Mouse (Mus musculus) effector memory CD4-positive, alpha-beta T cell, adult 5 months (primary cell): ENCODE measurements around the gene Insm2. TPM values are rescaled to one million over a fixed set of nuclear protein-coding genes. Genes with fewer than 3 reads are reported as not detected.

Experiments
- polyA plus RNA-seq: library from polyadenylated mRNA; unstranded; fragments of 100-300 nt; shearing (Covaris generic); gene quantifications from one replicate; pipeline ENCODE4 v1.2.1, GENCODE M21; 2017

Gene Insm2
- not detected for polyA plus RNA-seq

DNA sequence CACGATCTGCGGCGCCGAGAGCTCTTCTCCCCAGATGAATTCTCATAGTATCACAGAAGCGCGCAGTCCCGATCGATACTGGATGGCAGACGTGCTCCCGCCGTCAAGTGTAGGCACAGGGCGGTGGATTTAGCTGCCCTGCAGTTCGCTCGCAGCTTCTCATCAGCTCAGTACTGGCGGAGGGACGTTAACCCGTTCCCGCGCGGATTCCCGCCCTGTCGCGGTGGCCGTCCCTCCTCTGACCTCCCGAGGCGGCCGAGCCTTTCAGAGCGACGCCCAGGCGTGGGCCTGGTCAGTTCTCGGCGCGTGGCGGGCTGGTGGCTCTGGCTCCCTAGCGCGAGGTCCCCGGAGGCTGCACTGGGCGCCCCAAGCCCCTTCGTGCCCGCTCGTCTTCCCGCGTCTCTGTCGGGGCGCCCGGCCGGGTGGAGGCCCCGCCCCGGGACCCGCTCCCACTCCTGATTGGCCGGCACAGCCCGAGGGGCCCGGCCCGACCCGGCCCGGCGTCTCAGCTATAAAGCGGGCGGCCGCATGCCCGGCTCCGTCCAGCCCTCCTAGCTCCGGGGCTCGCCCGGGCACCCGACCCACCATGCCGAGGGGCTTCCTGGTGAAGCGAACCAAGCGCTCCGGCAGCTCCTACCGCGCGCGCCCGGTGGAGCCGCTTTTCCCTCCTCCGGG lies at the start of gene Insm2:
TSS of gene Insm2 (plus strand) at position 541 of the 675 bp plus-strand sequence.

DNA sequence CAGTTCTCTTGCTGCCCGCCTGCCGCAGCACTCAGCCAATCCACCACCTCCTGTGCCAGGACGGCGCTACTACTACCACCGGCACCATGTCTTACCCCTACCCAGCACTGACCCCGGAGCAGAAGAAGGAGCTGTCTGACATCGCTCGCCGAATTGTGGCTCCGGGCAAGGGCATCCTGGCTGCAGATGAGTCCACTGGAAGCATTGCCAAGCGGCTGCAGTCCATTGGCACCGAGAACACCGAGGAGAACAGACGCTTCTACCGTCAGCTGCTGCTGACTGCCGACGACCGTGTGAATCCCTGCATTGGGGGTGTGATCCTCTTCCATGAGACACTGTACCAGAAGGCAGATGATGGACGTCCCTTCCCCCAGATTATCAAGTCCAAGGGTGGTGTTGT lies 34.0 kb upstream of the Insm2 start, which contains the start of gene Aldoart2:
TSS of gene Aldoart2 (plus strand) at position 34 of the 400 bp plus-strand sequence.

Other genes with a start within 250 kb of the Insm2 start
- gene Psma6, start 215.2 kb upstream of the Insm2 start, polyA plus RNA-seq = 165 TPM
- 2,506 TPM for gene Nfkbia, start 106.8 kb upstream of the Insm2 start, polyA plus RNA-seq
- gene Aldoart2, start 34.2 kb upstream of the Insm2 start, polyA plus RNA-seq = not detected
- gene Ralgapa1, start 221.7 kb downstream of the Insm2 start, polyA plus RNA-seq = 58.8 TPM
- gene Brms1l, start 236.9 kb downstream of the Insm2 start, polyA plus RNA-seq = 11.8 TPM